Mouse (Mus musculus) CH12F3 (cell line): ENCODE results near the gene Atf7.
"Not testable (repeated sequence)": the region's sequence is repeated elsewhere in the genome, so short reads cannot be mapped to it uniquely, and the experiment has no call there.

Source experiments
- in situ Hi-C: fragments of 300-500 bp; cut with MboI; formaldehyde crosslinking; loops from 2 replicates; pipeline ENCODE4 v1.14.3; 2020; ENCODE audit warnings: low sequenced_read_pairs

Gene Atf7

DNA sequence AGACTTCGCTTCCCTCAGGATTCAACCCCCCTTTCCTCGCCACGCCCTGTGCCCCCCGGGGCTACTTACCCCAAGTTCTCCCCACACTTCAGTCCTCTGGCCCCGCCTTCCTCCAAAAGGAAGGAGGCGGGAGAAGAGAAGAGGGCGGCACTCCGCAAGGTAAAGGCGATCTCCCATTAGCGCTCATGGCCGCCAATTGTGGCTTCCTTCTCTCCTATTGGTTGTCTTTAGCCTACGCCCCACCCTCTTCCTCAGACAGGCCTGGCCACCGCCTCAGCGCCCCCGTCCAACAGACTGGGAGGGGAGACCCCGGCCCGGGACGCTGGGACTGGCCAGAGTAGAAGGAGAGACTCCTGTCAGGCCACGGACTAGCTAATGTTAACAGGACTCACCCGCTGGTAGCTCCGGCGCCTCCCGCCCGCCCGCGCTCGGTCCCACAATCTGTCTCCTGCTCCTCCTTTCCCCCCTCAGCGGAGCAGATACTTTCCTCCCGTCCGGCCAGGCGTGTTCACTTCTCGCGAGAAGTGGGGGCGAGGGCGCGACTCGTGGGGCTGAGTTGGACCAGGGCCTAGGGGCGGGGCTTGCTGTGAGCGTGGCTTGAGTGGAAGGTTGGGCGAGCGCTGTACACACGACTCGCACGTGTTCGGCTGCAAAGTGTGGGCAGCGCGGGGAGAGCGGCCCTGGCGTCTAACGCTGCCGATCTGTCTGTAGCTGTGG, at the start of gene Atf7, which contains the start of gene Gm28047:
TSS of gene Atf7 (minus strand) at position 495 of the 717 bp plus-strand sequence.
TSS of gene Gm28047 (minus strand) at position 98 of the 717 bp plus-strand sequence.
- in situ Hi-C loops, result no loop called here

DNA sequence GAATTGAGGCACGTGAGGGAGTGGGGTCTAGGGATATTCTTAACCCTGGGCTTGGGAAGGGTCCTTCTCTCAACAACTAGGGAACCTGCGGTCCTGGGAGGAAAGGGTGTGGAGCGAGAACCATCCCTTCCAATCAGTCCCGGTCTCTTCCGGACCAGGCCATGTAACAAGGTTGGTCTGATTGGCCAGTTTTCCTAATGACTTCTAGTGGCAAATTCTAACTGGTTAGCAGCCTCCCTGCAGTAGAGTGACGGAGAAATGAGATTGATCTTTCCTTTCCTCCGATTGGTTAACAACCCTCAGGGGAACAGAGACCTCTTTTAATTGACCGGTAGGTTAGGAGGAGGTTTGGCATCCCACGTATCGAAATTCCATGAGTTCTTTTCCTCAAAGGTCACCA, 48.3 kb upstream of the Atf7 start:
- in situ Hi-C loops, result no loop called here

DNA sequence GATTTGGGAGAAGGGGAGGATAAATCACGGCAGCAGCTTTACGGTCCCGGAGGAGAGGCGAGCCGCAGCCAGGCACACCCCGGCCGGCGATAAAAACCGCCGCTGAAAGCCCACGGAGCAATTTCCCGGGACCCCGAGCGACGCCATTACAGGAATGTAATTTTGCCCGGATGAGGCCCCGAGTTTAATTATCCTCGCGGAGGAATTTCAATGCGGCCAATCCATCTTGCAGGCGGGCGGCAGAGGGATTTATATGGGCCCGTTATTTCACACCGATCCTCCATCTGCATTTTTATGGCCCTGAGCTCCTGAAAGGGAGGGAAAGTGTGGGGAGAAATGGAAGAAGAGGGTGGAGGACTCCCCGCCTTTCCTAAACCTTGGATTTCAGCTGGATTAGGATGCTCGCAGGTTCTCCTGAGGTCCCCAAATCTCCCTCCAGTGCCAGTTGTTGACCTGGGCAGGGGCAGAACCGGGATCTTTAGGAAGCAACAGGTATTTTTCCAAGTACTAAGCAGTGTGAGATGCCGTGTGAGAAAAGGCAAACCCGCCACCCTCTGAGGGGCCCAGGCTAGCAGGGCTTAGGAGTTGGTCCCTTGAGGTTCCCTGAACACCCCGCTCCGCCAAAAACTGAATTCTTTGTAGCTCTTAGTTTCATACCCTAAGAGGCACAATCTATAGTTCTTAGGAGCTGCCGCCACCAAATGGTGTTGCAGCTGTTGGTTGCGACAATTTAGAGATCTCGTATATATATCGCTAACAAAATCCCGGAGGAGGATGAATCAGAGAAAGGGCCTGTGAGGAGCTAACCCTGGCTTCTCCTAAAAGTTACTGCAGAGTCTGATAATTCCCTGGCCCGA, 47.2 kb upstream of the Atf7 start, which contains the start of gene Atp5g2:
TSS of gene Atp5g2 (minus strand) at position 138 of the 857 bp plus-strand sequence.
- in situ Hi-C loops, result no loop called here

DNA sequence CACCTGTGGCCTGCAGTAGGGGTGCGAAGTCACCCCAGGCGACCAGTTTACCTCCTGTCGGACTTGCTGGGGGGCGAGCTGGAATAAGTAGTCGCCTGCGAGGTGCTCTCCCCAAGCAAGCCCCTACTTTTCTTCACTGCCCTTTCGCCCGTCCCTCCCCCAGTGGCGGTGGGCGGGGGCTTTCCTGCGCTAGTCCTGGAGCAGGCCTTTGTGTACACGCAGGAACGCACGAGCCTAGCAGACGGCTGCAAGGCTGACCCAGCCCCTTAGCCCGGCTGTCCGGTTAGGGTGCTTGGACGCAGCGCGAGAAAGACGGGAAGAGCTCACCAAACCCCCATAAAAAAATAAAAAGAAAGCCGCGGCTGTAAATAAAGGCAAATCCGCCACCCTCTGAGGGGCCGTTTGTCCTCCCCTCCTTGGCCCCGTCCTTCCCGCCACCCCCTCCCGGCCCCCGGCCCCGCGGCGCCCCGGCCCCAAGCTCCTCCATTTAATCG, 46.5 kb upstream of the Atf7 start:
- in situ Hi-C loops, result no loop called here

DNA sequence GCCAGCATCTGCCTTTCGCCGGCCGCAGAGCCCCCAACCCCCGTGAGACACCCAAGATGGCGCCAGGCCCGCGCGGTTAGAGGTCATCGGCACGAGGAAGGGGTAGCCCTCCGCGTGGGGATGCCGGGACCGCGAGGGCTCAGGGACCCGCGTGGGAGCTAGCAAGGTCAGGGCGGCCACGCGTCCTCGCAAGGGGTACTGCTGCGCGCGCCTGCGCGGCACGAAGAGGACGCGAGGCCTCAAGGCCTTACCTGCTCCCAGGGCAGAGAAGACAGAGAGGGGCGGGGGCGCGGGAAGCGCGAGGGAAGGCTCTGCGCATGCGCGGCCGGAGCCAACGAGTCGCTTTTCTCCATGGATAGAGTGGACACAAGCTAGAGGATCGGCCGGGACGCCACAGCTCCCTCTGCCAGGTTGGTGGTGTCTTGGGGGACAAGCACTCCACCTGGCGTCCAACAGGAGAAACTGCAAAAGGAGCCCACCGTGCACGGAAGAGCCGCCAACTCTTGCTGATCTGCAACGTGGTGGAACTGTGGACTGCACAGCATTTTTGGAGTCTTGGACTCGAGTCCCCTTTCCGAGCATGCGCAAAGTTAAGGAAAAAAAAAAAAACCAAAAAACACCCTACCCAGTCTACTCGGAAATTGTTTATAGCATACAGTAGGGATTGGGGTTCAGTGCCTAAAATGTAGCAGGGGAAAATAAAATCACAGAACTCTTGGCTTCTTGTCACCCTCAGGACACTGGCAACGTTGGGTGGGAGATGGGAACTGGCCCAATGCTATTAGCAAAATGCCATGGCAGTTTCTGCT, 45.7 kb upstream of the Atf7 start:
- in situ Hi-C loops, result no loop called here

DNA sequence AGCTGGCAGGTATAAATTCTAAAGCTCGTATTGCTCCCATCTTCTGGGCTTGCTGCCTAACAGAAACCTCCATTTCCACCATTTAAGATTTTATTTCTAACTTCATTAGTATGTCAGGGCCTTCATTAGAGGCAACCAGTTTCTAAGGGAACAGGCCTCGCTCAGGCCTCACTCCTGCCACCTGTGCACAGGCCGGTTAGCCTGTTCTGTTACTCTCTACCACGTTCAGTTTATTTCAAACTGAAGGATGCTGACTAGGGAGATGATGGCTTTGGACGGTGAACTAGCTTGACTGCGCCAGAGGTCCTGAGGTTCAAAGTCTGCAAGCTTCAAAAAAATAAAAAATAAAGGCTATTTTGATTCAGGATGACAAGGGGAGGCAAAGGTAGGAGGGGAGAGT, 45.0 kb upstream of the Atf7 start:
- in situ Hi-C loops, result no loop called here

DNA sequence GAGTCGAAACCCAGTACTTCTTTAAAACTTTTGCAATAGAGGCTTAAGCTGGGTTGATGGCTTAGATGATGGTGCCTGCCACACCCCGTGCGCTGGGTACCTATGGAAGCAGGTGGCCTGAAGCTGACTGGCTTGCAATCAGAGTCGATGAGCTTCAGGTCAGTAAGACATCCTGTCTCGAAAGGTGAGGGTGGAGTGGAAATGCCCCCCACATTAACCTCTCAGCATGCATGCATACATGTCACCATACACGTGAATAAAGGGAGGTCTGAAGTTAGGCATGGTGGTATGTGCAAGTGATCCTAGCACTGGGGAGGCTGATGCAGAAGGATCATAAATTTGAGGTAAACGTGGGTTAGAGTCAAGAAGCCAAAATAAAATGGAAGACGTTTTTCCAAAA, 44.3 kb upstream of the Atf7 start:
- in situ Hi-C loops, result no loop called here

DNA sequence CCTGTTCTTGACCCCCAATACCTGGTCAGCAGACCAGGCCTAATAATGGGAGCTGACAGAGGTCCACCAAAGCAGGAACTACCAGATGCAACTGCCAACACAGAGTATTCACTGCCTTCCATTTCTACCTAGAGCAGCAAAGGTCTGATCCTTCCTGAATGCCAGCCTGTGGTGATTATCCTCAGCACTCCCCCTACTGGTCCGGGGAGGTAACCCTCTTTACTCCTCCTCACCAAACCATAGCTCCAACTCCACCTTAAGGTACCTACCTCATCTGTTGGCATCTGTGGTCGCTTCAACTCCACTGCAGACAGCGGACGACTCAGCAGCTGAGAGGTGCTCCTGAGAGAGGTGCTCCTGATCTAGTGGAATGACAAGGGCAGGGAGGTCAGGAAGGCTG, 40.2 kb upstream of the Atf7 start:
- in situ Hi-C loops, result no loop called here

DNA sequence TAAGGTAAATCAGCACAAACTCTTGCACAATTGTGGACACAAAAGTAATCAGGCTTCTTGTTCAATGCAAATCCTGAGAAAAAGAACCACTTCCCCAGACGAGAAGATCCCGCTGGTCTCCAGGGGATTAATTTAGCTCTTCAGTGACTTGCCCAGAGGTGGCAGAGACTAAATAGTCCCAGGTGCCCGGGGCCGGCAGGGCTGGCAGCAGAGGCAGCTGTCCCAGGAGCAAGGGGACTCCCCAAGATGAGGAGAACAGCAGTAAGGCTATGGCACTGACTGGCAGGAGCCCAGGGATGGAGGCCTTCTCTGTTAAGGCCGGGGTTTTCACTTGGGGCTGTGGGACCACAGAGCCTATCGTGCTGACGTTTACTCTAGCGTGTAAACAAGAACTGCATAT, 38.6 kb upstream of the Atf7 start:
- in situ Hi-C loops, result no loop called here

DNA sequence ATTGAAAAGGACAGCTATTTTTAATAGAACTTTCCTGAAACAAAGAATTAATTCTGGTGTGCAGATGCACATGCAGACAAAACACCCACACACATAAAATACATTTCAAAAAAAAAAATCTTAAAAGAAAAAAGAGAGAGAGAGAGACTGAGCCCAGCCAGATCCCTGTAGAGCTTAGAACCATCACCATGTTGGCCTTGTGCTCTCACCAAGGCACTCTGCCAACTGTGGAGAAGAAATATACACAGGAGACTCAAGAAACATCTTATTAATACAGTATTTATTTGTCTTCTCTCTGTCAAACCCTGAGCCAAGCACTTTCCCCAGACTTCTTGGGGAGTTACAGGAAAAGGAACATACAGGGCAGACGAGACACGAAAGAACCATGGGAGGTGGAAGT, 37.3 kb upstream of the Atf7 start:
- in situ Hi-C loops, result not testable (repeated sequence)

DNA sequence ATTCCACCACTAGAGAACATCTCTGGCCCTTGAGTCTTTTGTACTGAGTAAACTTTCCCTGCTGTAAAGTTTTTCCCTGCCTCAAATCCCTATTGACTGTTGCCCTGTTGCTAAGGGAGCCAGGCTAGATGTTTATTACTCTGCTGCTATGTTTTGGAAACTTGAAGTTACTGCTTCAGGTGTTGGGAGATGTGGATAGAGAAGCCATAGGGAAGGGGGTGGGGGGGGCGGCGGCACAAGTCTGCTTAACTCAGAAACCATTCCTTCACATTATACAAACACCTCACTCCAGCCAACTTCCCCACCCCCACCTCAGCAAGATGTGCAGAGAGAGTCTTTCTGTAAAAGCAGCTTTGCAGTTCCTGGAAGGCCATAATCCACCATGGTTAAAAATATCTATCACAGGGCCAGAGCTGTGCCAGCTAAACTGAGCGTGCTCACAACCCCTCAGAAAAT, 32.7 kb upstream of the Atf7 start:
- in situ Hi-C loops, result no loop called here

DNA sequence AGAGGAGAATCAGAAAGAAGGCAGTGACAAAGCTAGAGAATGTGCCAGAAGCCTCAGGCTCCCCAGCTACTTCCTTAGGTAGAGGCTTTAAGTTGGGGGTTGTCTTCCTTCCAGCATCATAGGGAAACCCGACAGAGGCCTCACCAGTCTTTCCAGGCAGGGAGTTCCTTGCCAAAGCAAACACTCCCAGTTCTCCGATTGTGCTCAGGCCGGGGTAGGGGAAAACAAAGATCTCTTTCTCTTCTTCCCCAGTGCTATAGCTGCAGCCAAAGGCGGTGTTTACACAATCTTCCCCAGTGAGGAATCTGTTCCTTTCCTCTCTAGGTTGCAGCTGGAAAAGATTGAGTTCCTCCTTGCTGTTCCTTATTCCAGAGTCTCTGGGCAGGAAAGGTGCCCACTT, 31.4 kb upstream of the Atf7 start:
- in situ Hi-C loops, result no loop called here

DNA sequence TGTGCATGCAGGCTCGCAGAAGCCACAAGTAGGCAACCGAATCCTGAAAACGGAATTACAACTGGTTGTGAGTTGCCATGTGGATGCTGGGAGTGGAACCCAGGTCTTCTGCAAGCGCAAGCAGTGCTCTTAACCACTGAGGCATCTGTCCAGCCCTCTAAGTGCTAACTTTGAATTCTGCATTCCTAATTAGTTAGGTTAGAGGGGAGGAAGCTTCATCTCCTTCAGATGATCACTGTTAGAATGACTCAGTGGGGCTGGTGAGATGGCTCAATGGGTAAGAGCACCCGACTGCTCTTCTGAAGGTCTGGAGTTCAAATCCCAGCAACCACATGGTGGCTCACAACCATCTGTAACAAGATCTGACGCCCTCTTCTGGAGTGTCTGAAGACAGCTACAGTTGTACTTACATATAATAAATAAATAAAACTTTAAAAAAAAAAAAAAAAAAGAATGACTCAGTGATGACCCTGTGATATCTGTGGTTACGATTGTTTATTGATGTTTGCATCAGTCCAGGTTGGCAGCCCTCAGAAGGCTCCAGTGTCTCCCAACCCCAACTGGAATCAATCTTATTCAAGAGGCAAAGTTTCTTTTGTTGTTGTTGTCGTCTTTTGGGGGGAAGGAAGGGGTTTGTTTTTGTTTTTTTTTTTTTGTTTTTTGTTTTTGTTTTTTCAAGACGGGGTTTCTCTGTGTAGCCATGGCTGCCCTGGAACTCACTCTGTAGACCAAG, 26.8 kb upstream of the Atf7 start:
- in situ Hi-C loops, result not testable (repeated sequence)

DNA sequence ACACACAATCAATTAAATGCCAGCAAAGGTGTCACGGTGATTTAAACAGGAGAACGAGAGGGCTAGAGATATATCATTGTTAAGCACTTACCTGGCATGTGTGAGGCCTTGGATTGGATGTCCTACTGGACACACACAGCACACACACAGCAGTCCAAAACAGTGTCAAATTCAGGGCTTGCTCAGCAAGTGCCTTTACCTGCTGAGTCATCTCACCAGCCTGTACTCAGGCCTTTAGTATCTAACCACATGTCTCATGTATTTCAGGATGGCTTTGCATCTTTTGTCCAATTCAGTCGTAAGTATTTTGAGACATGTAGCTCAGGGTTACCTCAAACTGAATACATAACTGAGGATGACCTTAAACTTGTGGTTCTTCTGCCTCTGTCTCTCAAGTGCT, 25.8 kb upstream of the Atf7 start:
- in situ Hi-C loops, result no loop called here

DNA sequence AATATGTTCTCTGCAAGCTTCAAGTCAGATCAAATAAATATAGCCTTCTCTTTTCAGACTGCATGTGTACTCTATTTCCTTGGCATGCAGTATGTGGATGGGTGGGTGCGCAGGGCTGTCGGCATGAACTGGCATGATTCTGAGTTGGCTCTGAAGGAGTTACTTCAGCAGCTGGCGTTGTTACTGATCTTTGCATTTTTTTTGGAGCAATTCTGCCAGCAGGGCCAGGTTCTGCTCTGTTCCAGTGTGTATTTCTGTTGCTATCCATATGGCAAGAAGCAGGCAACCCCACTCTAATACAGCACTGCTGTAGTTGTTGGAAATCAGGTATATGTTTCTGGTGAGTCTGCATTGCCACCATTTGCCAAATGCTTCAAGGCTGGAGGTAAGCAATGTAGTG, 10.6 kb upstream of the Atf7 start:
- in situ Hi-C loops, result no loop called here

DNA sequence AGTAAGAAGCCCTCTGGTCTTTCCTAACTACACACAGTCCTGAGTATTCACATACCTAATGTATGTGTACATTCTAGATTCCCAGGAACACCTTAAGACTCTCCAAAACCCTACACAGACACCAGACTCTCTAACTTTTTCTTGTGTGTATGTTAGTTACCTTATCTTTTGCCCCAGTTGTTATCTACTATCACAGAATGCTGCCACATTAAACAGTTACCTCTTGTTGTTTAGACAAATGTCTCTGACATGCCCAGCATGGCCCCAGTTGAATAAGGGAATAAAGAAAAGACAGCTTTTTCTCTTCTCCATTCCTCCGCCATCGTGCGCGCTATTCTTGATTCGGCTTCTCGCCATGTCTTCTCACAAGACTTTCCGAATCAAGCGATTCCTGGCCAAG, 9.4 kb upstream of the Atf7 start:
- in situ Hi-C loops, result no loop called here

DNA sequence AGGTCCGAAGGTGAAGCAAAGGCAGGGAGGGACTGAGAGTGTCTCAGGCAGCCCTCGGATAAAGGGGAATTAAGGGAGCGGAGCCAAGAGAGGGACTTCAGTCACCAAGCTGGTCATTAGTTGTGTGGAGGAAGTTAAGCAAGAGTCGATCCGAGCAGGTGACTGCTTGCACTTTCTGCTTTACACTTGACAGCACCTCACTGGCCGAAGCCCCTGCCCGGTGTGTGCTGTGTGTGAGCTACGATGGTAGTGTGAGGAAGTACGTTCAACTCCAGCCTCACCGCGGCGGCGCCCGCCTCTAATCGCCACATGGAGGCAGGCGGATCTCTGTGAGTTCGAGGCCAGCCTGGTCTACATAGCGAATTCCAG, 407 bp upstream of the Atf7 start:
- in situ Hi-C loops, result no loop called here

DNA sequence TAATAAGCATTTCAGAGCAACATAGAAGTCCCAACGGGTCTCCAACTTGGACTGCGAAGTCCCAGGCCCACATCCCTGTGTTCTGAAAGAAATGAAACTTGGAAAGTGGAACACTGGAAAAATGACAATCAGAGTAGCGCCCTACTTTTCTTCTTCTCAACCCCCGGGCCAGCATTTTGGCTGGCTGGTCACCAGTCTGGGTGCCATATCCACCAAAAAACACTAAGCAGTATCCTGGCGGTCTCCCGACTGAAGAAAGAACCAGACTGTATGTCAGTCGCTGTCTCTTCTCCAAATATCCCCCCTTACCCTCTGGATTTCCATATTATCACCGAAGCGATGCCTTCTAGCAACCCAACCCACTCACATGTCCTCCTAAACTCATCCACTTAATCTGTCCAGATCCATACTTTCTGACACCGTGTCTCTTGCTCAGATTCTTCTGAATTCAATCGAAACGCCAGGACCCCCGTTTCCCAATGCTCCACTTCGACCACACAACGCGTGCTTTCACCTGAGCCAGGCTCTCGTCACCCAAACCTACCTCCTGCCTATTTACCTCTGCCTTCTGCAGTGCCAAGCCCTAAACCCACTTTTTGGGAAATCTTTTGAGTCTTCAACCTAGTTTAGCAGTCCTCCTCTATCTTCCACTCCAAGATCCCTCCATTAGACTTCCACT, 834 bp downstream of the Atf7 start:
- in situ Hi-C loops, result no loop called here

DNA sequence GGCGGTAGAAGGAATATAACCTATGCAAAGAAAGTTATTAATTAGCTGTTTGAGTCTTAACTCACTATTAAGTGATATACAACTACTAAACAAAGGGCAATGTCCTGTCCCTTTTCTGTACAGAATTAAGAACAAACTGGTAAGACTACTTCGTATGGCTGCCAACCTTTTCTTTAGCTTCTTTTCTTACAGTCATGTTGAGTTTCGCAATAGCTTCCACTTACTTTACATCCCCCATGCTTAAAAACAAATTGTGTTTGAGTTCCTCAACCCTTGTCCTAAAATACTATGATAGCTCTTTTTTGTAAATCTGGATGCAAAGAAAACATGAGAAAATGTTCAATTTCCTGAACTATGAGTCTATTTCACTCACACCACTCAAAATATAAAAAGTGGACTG, 2.1 kb downstream of the Atf7 start:
- in situ Hi-C loops, result no loop called here

DNA sequence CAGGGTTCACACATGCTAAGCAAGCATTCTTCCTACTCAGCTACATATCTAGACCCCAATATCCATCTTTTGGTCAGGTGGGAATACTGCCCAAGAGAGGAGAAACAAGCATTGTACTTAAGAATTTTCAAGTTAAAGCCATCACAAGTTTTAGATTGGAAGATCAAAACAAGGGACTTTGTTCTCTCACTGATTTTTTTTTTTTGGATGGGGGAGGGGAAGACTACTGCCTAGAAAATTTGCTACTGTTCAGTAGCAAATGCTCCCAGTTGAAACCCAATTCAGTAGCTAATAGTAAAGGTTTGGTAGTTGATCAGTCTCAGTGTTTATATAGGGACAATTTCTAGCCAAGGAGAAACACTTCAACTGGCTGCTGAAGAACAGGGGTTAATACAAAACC, 2.7 kb downstream of the Atf7 start:
- in situ Hi-C loops, result no loop called here
